Mouse (Mus musculus) activated CD4-positive, CD25-positive, alpha-beta regulatory T cell, adult 4 months (primary cell): ENCODE data around the gene Ndufa11. TPM values are rescaled to one million over a fixed set of nuclear protein-coding genes. Genes with fewer than 3 reads are reported as not detected.

Source experiments
- ATAC-seq: one replicate; pipeline ENCODE4 v1.8.0; 2017
- polyA plus RNA-seq, 2 experiments: library from polyadenylated mRNA; unstranded; fragments of 100-300 nt; shearing (Covaris generic); gene quantifications; one replicate each; pipeline ENCODE4 v1.2.1; 2017

The Ndufa11 gene
- 100 to 1,000 TPM; 272 to 279 TPM for polyA plus RNA-seq

- peak; percentile 32 for ATAC-seq
These were observed at the start of gene Ndufa11, which contains the start of gene Vmac for GRCm38 (mm10) chr17:56717363-56718058. Gene Ndufa11 (plus strand): TSS chr17:56717767. Gene Vmac (minus strand): TSS chr17:56718022.

- peak; percentile 19 for ATAC-seq
These were observed 49.0 kb upstream of the Ndufa11 start for GRCm38 (mm10) chr17:56668384-56669144.

DNA sequence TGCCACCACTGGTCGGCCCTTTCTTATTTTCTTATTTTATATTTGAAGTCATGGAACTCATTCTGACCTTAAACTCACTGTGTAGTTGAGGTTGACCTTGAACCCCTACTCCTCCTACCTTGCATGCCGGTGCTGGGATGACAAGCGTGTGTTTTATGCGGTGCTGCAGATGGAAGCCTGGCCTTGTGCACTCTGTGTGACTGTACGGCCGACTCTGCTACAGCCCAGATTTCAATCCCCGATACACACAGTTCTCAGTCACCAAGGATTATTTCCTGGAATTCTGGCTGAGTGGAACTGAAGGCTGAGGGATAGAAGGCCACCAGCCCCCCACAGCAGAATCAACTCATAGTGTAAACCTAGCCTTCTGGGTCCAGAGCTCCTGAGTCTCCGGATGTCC, 47.8 kb upstream of the Ndufa11 start:
- no peak for ATAC-seq

DNA sequence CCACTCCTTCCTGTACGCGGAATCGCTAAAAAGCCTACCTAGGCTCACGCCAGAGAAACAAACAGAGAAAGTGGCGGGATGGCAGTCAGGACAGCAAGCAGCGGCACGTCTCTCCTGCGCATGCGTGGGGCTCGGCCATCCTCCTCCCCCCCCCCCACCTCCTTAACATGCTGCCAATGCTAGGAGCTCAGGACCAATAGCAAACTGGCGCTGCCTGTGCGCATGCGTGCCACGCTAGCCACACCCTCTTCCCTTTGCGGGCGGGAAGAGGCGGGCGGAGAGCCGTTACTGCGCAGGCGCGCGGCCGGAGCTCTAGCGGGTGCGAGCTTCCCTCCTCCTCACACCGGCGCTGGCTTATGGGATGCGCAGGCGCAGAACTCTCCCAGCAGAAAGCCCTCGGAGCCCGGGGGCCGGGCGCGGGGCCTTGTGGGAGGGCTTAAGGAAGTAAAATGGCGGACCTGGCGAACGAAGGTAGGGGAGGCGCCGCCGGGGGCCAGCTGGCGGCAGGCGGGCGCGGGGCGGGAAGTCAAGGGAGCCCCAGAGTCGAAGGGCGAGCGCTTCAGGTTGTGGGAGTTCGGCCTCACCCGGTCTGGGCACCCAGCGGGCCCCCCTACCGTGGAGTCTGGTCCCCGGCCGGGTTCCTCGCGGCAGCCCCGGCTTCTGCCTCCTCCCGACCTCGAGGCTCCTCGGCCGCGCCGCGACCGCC, 44.5 kb upstream of the Ndufa11 start, which contains the start of gene Ranbp3:
Ranbp3 (plus strand) TSS at position 354 of the 706 bp plus-strand sequence.
- peak; percentile 89 for ATAC-seq

GRCm38 (mm10) chr17:56673647-56674416, 43.7 kb upstream of the Ndufa11 start:
- no peak for ATAC-seq

DNA sequence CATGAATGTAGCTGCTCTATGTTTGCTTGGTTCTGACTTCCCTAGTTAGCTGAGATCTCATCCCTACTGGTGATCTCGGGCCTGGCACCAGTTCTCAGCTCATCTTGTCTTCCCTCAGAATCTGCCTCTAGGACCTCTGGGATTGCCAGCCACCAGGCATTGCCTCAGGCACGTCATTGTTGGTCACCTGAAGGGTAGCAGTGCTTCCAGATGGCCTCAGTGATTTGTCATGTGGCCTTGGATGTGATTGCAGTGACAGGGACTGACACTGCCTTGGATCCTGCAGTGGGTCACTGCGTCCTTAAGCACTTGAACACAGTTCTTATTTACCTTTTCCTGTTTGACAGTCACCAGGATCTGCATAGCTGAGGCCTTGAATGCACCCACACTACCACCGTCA, 35.8 kb upstream of the Ndufa11 start:
- ATAC-seq, result no peak

DNA sequence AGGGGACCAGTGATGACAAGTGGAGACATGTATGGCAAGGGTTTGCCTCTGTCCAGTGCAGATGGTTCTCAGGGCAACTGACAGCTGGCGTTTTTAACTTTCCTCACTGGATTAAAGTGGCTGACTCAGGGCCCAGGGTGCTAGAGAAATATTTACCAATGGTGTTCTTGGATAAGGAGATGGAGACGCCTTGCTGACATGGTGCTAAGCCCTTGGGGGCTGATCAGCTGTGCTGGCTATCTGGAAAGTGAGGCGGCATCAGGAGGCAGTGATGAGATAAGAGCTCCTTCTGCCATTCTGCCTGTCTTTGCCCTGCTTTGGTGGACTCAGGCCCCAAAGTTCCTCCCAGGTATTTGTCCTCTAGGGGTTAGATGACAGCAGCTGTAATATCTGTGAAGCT, 34.7 kb upstream of the Ndufa11 start:
- ATAC-seq, result no peak

- ATAC-seq, result no peak
These were observed 33.9 kb upstream of the Ndufa11 start for GRCm38 (mm10) chr17:56683546-56684140.

- ATAC-seq, result no peak
These were observed 32.9 kb upstream of the Ndufa11 start for GRCm38 (mm10) chr17:56684649-56685048.

DNA sequence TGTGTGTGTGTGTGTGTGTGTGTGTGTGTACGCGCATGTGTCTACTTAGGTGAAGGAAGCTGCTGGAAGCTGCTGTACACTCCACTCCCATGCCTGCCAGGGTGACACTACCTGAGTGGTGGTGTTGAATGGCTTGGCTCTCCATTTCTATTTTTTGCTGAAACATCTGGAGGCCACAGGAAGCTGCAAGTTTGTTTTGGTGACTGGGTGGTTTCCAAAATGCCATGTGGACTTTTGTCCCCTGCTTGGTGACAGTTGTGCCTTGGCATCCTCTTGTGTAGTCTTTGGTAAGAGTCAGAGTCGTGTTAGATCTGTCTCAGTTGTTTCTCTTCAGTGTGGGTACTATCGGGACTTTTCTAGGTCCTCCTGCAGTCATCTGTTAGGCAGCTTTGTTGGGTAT, 30.8 kb upstream of the Ndufa11 start:
- no peak for ATAC-seq

GRCm38 (mm10) chr17:56688045-56688444, 29.5 kb upstream of the Ndufa11 start:
- no peak for ATAC-seq

GRCm38 (mm10) chr17:56688689-56689088, 28.9 kb upstream of the Ndufa11 start:
- ATAC-seq, result no peak

GRCm38 (mm10) chr17:56693395-56693794, 24.2 kb upstream of the Ndufa11 start:
- no peak for ATAC-seq

DNA sequence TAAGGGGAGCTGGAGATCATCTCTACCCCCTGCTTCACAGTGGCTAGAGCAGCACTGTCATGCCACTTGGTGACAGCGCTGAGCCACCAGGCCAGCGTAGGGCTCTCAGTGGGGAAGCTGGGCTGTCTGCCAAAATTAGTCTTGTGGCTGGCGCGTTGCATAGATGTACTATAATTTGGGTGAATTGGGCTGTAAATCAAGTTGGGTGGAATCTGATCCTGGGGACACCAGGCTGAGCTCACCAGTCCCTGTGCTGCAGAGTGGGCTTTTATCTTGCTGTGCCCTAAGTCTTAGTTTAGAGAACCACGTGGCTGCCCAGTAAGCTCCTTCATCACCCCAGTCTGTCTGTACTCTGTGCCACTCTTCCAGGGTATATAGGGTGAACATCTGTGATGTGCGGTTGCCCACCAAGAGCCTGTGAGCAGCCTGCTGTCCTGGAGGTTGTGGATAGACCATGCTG, 23.7 kb upstream of the Ndufa11 start:
- no peak for ATAC-seq

GRCm38 (mm10) chr17:56700451-56700850, 17.1 kb upstream of the Ndufa11 start:
- ATAC-seq, result no peak

GRCm38 (mm10) chr17:56703038-56703437, 14.5 kb upstream of the Ndufa11 start:
- no peak for ATAC-seq

GRCm38 (mm10) chr17:56706515-56706914, 11.1 kb upstream of the Ndufa11 start:
- ATAC-seq, result no peak

DNA sequence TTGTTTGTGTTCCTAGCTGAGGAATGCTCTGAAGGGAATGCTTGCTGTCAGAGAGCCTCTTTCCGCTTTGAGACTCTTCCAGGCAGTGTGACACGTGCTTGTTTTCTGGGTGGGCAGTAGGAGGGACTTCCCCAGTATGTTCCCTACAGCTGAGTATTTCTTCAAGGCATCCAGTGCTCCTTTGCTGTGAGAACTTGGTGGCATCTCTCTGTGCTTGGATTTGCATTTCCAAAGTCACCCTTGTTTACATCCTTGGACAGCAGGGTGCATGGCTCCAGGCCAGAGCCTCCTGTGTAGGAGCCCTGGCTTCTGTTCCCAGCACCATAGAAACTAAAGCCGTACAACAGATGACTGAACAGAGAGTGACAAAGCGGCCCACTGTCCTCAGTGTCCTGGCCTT, 8.9 kb upstream of the Ndufa11 start:
- no peak for ATAC-seq

DNA sequence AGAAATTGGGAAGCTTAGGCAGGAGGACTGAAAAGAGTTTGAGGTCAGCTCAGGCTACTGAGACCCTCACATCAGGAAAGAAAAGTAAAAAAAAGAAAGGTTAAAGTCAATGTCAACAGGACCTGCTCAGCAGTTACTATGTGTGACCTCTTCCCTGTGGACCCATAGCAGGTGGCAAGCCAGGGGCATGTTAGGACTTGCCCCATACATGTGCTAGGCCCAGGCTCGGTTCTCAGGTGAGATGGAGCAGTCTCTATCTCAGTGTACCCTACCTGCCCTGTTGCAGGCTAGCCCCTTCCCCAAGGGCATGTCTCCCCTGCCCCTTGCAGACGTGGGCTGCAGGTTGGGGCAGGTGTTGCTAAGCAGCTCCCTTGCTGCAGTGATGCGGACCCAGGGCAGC, 7.9 kb upstream of the Ndufa11 start:
- no peak for ATAC-seq

GRCm38 (mm10) chr17:56715360-56715759, 2.2 kb upstream of the Ndufa11 start:
- ATAC-seq, result no peak

DNA sequence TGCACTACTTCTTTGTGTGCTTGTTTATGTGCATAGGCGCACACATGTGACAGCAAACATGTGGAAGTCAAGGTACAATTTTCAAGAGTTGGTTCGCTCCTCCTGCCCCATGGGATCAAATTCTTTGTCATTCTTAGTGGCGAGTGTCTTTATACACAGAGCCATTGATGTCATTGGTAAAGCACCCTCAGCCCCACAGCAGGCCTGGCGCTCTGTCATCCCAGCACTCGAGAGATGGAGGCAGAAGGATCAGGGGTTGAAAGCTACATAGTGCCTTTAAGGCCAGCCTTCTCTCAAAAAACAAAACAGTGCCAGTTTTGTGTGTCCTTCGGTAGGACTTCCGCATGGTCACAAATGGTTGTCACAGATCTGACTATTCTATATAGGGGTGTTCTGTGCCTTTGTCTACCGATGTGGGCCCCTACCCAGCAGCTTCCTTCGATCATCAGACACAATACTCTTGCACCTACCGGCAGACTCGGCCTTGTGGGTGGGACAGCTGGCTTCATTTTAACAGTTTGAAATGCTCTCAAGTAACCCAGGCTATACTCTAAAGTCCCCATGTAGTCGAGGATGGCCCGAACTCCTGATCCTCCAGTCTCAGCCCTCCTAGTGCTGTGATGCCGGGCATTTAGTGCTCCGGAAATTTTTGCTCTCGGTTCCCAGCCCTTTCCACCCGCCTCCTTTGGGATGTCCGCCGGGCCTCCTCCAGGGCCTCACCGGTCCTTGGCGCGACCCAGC, 1.5 kb upstream of the Ndufa11 start:
- ATAC-seq, result no peak
